Mouse (Mus musculus): Measurements from ENCODE around the gene Diablo.
"Not testable (repeated sequence)": the region's sequence is repeated elsewhere in the genome, so short reads cannot be mapped to it uniquely, and the experiment has no call there.

Diablo gene

DNA sequence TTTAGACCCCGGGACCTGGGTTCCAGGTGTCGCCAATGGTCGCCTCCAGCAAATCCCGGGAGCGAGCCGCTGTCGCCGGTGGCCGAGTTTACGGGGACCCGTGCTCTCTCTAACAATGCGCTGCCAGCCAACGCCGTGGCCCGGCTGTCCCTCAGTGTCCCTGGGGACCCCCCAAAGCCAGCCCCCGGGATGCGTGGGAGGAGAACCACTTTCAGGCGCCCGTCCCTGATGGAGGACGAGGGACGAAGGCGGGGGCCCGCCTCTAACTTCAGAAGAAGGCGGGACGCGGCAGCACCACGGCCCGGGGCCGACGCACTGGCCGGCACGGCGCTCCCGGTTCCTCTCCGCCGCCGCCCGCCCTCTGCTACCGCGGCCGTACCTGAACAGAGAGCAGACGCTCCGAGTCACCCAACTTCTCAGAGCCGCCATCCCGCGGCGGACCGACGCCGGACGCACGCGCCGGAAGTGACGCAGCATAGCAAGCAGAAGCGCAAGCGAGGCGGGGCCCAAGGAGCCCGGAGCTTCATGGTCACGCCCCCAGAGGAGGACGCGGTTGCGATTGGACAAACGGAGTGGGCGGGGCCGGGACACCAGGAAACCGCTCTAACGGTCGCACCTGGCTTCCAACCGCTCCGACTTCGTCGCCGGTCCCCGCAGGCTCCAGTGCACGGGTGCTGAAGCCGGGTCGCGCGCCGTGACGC lies at the start of gene Diablo:
TSS of gene Diablo (minus strand) at position 485 of the 701 bp plus-strand sequence.
- peak; percentile 97 for DNase-seq (ENCODE audit: low spot score)

DNA sequence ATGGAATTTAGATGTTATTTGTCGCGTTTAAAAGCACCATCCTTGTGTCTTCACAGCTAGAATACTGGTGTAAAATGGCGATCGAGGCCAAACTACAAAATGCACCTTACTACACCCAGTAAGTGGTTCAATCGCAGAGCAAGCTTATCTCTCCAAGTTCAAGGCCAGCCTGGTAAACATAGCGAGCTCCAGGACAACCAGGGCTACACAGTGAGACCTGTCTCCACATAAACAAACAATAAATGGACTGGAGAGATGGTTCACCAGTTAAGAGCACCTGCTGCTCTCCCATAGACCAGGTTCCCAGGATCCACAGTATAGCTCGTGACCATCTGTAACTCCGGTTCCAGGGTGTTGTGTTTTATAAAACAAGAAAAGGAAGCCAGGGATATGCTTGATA lies 49.4 kb upstream of the Diablo start:
- no peak for DNase-seq (ENCODE audit: low spot score)

DNA sequence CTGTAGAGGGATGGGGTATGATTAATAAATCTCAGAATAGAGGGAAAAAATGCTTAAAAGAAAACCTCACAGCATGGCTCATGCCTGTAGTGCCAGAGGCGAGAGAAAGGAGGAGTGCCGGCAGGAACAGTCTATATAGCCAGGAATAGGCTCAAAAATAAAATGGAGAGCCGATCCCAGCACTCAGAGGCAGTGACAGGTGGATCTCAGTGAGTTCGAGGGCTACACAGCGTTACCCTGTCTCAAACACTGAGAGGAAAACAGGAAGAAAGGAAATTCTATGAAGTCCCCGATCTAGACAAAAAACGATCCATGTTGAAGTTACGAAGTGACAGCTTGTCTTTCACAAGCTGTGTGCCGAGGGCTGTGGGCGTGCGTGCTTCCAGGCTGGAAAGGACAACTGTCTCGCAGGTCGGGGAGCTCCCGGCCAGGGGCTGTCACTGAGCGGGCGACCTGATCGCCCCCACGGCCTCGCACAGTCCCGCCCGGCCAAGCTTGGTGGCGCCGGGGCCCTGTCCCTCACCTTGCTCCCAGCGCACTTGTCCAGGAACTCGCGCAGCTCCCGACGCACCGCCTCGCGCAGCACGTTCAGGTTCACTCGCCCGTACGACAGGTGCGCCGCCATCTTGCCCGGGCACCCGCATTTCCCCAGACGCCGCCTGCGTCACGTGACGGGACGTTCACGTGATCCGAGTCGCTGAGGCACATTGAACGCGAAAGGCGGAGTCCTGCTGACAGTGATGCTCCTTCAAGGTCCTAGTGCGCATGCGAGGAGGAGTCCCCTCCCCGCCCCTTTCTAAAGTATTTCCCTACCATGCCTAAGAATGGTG lies 48.6 kb upstream of the Diablo start, which contains the start of gene Vps33a:
TSS of gene Vps33a (minus strand) at position 682 of the 830 bp plus-strand sequence.
- DNase-seq (ENCODE audit: low spot score), result peak; percentile 98

DNA sequence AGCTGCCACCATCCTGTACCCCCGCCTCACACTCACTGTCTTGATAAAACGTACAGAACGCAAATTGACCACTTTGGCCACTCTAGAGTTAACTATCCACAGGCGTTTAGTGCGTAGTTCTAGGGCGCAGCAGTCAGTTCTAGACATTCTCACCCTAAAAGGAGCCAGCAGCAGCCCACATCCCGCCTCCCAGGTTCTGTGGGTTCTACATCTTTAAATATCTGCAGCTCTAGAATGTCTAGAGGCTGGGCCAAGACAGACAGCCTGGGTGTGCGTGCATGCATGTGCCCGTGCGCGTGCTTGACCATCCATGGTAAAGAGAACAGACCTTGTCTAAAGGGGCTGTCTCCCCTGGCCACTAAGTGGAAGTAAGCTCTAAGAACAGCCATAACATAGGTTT lies 37.2 kb upstream of the Diablo start:
- DNase-seq (ENCODE audit: low spot score), result no peak

DNA sequence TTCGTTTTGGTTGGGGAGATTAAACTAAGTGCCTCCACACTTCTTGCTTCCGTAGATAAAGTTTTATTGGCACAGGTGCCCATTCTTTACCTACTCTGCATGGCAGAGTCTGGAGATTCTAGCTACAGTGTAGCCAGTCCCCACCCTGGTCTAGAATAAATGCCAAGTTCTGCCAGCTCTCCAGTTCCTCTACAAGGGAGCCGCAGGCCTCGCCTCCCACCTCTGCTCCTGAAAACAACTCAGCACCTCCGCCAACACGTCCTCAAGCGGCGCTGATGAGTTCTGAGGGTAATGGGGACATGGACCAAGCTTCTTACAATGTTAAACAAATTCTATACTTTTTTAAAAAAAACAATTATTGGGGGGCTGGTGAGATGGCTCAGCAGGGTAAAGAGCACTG lies 35.6 kb upstream of the Diablo start:
- no peak for DNase-seq (ENCODE audit: low spot score)

DNA sequence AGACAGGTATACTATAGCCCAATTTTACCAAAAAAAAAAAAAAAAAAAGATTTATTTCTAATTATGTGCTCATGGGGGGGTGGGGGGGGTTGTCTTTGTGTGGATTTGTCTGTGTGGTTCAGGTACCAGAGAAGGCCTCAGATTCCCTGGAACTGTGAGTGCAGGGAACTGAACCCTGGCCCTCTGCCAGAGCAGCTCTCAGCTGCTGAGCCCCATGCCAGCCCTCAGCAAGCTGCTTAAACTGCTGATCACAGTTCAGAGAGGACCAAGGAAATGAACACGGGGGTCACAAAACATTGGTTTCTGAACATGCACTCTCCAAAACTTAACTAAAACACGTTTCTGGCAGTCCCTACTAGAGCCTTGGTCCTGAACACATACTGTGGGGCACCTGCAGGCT lies 32.5 kb upstream of the Diablo start:
- peak; percentile 21 for DNase-seq (ENCODE audit: low spot score)

DNA sequence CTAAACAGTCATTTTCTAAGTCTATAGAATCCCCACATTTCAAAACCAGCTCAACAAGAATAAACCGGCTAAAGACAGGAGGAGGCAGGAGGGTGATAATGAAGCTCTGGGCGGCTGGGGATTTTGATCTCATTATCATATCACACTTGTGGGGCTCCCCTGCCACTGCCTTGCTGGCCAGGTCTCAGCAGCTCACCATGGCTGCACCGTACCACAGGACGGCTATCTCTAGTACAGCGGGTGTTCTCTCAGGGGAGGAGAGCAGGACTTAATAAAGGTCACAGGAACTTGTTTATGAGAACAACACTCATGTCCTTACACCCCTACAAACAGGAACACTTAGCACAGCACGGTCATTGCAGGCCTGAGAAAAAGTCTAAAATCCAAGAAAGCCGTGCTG lies 31.7 kb upstream of the Diablo start:
- DNase-seq (ENCODE audit: low spot score), result no peak

DNA sequence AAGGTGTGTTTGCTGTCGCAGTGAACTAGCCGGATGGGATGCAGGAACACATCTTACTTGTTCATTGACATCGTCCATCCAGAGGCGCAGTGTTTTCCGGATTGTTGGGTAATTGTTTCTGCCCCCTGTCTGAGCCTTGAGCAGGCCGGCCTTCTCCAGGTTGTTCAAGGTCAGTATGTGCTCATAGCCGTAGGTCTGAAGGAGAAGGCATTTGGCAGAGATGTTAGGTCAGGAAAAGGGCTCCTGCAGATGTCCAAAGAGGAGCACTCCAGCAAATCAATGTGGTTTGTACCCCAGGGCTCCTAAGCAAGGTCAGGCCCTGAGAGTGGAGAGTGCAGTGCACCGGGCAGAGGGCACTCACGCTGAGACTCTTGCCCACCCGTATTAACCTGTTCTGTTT lies 9.8 kb upstream of the Diablo start:
- DNase-seq (ENCODE audit: low spot score), result no peak

DNA sequence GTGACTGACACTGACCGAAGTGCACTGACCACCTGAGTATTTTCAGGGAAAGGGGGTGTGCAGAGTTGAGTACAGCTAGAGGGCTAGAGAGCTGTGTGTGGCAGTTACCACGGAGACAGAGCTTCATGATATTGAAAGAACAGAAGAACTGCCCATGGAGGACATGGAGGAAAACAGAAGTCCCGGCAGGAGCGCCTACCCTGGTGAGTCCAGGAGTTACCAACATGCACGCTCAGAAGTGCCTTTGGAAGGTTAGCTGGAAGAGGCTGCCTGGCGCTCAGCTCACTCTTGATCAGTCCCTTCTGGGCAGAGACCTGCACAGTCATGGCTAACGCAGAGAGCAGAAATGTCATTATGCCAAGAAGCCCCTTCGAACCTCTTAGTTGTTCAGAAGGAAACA lies 6.1 kb upstream of the Diablo start:
- no peak for DNase-seq (ENCODE audit: low spot score)

DNA sequence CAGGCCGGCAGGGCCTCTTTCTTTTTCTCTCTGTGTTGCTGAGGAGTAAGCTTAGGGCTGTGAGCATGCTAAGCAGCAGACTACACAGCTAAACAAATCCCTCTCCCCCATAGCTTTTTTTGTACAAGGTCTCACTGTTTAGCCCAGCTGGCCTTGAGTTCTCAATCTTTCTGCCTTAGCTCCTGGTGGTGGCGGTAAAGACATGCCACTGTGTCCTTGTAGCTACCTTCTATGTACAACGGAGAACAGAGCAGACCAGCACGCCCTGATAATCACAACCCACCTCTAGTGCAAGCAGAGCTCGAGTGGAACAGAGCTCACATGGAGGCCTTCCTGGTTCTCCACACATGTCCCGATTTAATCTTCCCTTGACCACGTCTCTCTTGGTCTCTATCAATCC lies 4.7 kb upstream of the Diablo start:
- no peak for DNase-seq (ENCODE audit: low spot score)

DNA sequence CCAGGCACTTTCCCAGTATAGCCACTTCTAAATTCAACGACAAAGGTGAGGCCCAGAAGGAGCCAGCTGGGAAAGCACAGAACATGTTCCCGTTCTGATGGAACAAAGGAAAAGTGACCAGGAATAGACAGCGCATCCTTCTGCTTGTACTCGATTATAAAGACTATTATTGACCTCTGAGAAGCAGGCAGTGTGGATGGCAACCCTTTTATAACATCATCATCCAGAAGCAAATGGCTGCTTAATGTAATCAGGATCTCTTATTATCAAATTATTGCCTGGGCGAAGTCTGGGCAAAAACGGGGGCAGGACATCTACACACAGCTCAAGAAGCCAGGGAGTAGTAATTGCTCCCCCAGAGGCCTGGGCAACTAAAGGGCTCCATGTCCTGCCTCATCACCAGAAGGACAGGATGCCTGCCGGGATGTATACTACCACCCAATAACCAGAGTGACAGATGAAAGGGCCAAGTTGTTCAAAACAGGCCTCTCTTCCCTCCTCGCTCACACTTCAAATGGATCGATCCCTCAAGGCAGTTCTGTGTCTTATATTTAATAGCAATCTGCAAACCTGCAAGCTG lies 2.0 kb upstream of the Diablo start:
- peak; percentile 60 for DNase-seq (ENCODE audit: low spot score)

DNA sequence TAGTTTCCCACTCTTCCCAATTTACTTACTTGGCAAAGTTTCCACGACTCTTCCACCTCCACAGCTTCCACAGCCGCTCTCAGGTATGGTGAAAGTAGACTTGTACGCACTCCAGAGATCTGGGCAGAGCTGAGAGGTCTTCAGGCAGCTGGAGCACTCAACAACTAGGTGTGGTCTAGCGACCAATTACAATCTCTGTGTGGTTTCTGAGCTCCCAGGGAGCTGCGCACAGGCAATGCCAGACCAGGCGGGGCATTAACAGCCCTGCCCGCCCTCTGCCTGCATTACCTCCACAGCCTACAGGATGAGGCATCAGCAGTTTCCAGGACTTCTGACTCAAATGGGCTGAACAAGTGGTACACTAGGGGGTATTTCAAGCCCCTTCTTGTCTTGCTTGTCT lies 1.3 kb upstream of the Diablo start, which contains the start of gene Gm49027:
TSS of gene Gm49027 (minus strand) at position 208 of the 400 bp plus-strand sequence.
- peak; percentile 77 for DNase-seq (ENCODE audit: low spot score)

DNA sequence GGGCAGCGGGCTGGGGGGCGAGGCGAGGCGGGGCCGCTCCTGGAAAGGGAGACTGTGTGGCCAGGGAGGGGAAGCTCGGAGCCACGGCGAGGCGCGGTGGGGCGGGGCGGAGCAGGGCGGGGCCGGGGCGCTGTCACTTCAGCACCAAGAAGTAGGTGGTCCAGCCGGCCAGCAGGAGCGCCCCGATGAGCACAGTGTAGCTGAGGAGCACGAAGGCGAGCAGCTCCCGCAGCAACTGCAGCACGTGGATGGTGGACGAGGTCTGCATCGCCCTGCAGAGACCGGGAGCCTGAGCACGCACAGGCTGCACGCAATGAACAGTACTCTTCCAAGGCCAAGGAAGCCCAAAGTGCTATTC lies 396 bp upstream of the Diablo start:
- no peak for DNase-seq (ENCODE audit: low spot score)

DNA sequence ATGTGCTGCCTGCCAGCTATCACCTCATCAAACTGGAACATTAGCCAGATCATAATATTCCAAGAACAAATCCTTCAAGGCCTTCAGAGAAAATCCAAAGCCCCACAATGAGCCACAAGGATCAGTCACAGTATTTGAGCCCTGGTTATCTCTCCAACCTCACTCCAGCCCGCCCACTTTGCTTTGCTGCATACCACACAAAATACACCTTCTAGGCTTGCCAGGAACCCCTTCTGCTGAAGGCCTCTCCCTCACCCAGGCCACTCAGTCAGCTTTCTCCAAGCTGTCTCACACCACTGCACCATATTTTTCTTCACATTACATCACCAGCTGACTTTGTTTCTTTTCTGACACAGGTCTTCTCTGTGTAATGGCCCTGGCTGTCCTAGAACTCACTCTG lies 1.8 kb downstream of the Diablo start:
- no peak for DNase-seq (ENCODE audit: low spot score)

DNA sequence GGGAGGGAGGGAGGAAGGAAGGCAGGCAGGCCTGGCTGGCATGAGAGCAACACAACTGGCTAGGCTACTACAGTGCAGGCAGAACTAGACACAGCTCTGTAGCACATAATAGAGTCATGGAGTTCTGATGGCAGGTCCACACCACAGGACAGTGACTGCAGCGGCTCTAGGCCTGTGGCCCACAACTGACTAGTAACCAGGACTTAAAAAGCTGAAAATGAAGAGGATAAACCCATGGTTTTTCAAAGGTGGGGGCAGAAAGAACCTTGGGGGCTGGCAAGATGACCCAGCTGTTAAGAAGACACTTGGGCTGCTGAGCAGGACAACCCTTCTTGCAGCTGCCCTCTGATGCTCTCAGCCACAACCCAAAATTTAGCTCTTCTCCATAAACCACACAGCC lies 2.4 kb downstream of the Diablo start:
- no peak for DNase-seq (ENCODE audit: low spot score)

DNA sequence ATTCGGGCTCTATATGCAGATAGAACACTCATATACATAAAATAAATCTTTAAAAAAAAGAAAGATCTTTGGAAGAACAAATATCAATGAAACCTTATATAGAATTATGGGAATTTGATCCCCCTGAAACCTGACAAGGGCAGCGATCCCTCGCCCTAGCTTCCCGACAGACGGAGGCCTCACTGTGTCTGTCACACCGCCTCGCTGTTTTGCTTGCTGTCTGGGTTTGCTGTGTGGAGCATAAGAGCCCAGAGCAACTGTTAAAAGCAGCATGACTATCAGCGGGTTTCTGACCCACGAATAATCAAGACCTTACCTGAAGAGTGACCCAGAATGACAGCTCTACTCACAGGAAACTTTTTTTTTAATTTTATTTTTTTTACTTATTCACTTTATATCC lies 3.3 kb downstream of the Diablo start:
- DNase-seq (ENCODE audit: low spot score), result no peak

DNA sequence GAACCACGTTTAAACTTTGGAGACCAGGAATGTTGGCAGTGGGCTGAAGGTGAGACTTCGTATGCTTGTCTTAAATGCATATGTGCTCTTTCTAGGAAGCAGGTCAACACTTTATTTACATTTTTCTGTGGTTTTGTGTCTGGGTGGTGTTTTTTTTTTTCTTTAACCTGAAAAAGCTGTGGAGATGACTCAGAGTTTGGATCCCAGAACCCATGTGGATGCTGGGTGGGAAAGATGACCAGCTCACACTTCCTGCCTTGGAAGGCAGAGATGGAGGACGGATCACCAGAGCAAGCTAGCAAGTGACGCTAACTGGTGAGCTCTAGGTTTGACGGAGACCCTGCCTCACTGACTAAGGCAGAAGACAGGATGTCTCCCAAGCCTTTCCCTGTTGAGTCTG lies 9.1 kb downstream of the Diablo start:
- DNase-seq (ENCODE audit: low spot score), result no peak

DNA sequence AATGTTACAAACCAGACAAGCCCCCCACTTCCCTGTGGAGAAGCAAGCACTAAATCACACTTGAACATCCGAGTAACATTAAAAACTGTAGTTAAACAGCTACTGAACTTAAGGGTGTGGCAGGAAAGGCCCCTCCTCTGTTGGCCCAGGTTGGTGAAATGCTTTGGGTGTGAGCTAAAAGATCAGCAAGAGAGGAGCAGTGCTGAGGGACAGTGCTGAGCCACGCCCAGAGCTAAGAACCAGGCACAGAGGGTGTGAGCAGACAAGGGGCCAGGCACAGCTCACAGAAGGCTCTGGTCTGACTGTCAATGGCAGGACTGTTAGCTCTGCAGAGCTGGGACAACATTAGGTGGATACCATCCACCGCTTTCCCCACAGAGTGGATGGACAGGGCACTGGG lies 11.9 kb downstream of the Diablo start:
- peak; percentile 26 for DNase-seq (ENCODE audit: low spot score)

DNA sequence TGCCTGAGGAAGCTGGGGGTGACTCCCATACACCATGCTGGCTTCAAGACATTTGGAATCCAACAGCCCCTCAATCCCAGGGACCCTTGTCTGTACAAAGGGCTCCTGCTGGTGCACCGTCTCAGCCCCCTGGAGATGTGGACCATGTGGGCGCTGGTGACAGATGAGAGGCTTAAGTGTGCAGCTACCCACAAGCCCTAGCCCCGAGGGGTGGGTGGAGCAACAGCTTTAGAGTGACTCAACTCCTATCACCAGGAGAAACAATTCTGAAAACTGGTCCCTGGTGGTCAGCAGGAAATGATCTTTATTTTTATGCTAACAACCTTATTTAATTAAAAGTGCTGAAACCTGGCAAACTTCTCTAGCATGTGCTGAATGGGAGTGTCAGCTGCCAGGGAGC lies 12.6 kb downstream of the Diablo start:
- DNase-seq (ENCODE audit: low spot score), result not testable (repeated sequence)

DNA sequence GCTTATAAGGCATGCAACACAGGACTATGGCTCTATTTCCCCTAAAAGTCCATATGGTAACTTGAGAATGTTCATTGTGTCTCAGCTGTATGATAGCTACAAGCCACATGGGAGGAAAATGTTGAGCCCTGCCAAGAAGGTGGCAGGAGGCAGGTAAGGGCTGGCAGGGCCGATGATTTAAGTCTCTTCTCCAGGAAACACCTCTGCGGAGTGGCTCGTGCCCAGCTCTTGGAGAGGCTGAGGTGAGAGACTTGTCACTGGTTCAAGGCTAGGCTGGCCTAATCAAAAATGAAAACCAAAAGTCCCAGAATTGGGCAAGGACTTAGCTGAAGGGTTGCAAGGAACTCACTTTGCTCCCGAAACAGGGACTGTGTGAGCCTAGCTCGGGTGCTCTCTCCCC lies 13.8 kb downstream of the Diablo start, which contains the start of gene B3gnt4:
TSS of gene B3gnt4 (plus strand) at position 301 of the 400 bp plus-strand sequence.
- no peak for DNase-seq (ENCODE audit: low spot score)

DNA sequence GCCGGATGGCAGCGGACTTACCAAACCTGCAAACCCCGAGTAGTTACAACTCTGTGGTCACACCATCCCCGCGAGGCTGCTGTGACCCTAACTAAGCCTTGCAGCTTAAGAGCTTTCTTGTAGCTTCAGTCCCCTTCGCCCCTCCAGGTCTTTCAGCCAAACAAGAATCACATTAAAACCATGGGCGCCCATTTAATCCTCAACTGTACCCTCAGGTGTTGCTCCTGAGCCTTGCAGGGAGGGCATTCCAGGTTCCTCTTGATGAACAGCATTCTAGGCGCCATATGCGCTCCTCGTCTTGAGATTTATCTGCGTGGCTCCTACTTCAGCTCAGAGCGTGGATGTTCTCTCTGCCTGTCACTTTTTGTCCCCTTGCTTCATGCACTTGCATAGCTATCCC lies 15.1 kb downstream of the Diablo start:
- no peak for DNase-seq (ENCODE audit: low spot score)

DNA sequence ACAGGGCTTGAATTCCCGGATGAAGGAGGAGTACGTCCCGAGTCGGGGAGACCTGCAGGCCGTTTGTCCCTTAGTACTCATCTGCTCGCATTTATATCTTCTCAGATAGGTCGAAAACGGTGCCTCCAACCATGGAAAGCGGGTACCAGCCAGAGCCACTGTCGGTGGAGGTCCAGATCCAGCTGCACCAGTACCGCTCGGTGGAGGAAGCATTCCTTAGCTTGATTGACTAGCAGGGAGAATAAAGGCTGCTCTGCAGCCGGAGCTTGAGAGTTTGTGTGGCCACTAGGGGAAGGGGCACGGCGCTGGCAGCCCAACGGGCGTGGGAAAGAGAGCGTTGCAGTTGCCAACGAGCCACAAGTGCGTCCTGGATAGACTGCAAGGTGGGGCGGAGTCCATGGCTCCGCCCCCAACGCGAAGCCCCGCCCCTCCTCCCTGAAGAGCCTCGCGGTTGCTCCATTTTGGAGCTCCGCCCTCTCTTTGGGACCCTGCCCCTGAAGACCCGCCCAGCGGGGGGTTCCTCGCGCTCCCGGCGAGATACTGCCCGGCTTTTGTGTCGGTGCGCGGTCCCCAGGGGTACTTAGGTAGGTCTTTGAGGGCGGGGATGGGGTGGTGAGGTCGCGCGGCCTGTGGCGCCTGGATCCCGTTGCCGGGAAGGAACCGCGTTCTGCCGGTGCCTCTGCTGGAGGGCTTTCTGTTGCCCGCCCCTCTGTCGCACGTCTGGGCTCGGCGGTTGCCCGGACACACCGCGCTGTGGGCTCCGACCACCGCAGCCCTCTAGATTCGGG lies 15.8 kb downstream of the Diablo start:
- peak; percentile 86 for DNase-seq (ENCODE audit: low spot score)

Measured in MN1 (cell line).